Mouse (Mus musculus) forebrain, embryonic 14.5 days (tissue): Measurements from ENCODE around the gene Ovol1. TPM values are rescaled to one million over a fixed set of nuclear protein-coding genes. Genes with fewer than 3 reads are reported as not detected.

ENCODE experiments used
- ATAC-seq: fragments of 200-750 bp; cut with Nextera tagmentation; 2 replicates; pipeline ENCODE4 v1.8.0; 2017; ENCODE audit warnings: mild to moderate bottlenecking, moderate library complexity
- DNase-seq: peaks from one replicate; pipeline ENCODE4 v3.0.0-alpha.2; 2015; ENCODE audit warnings: low spot score
- H3K27ac ChIP-seq: fragments of 300-500 bp; sonication (generic); 2 replicates; pipeline ENCODE4 v1.5.1; 2014; ENCODE audit warnings: low read depth, mild to moderate bottlenecking, control low read depth, low read length, moderate library complexity
- H3K27me3 ChIP-seq: fragments of 300-500 bp; sonication (generic); replicated peaks from 2 replicates; pipeline ENCODE4 v1.6.1; 2014; ENCODE audit warnings: low read length, control low read depth, mixed read lengths; ENCODE audit not compliant: control insufficient read depth, insufficient read depth
- H3K36me3 ChIP-seq: fragments of 300-500 bp; sonication (generic); 2 replicates; pipeline ENCODE4 v1.6.1; 2014; ENCODE audit warnings: low read length, control low read depth; ENCODE audit not compliant: control insufficient read depth, insufficient read depth
- H3K4me1 ChIP-seq: fragments of 300-500 bp; sonication (generic); 2 replicates; pipeline ENCODE4 v1.6.1; 2014; ENCODE audit warnings: antibody characterized with exemption, low read length, control low read depth; ENCODE audit not compliant: control insufficient read depth, insufficient read depth
- H3K4me2 ChIP-seq: fragments of 300-500 bp; sonication (generic); 2 replicates; pipeline ENCODE4 v1.6.1; 2014; ENCODE audit warnings: mild to moderate bottlenecking, control low read depth, low read length
- H3K4me3 ChIP-seq: fragments of 300-500 bp; sonication (generic); 2 replicates; pipeline ENCODE4 v1.5.1; 2014; ENCODE audit warnings: low read depth, low read length, control low read depth
- H3K9ac ChIP-seq: fragments of 300-500 bp; sonication (generic); 2 replicates; pipeline ENCODE4 v1.6.1; 2014; ENCODE audit warnings: mild to moderate bottlenecking, low read length, control low read depth, moderate library complexity
- H3K9me3 ChIP-seq: fragments of 300-500 bp; sonication (generic); replicated peaks from 2 replicates; pipeline ENCODE4 v1.6.1; 2016; ENCODE audit warnings: low read length, control low read depth, mixed read lengths; ENCODE audit not compliant: control insufficient read depth
- WGBS: fragments of 180-500 bp; shearing (Covaris S2); extraction: QIAGEN DNeasy Blood & Tissue Kit; methylation state at CpG from one replicate; pipeline ENCODE4 v1.1.7; 2014; 5-methylcytosine and 5-hydroxymethylcytosine counted together
- polyA plus RNA-seq: library from polyadenylated mRNA; unstranded; fragments of >200 nt; fragmentation: Nextera tagmentation; extraction: Ambion mirVana; gene quantifications from 2 replicates; pipeline ENCODE4 v1.2.1, GENCODE M21; 2014

Gene Ovol1
- polyA plus RNA-seq: 0.16 TPM in 1 of 2 replicates, not detected in the other

GRCm38 (mm10) chr19:5560457-5561041, at the start of gene Ovol1:
Gene Ovol1 (minus strand): TSS chr19:5560646.
- ATAC-seq (no peak), DNase-seq (peak; percentile 20)
- WGBS: under 1% methylated on average over 51 of the region's 57 CpGs
- Histone ChIP-seq H3K9me3 (no peaks in the 10 kb centered on the region), H3K4me1 (0 out of 2 replicates have a peak, but pooled peaks cover 6% of the 10 kb centered on the region), H3K4me2 (peak within 1 kb of the TSS; percentile 48), H3K4me3 (peak within 1 kb of the TSS; percentile 27), H3K36me3 (no peaks in the 10 kb centered on the region), H3K27ac (no peak within 1 kb of the TSS), H3K9ac (peak within 1 kb of the TSS; percentile 32; the same call in 1 of the 2 replicates), H3K27me3 (peaks cover 58% of the 10 kb centered on the region)

- Histone ChIP-seq H3K27ac (peak within 1 kb of the TSS; percentile 95), H3K27me3 (no peaks in the 10 kb centered on the region), H3K9ac (peak within 1 kb of the TSS; percentile 65), H3K4me3 (peak within 1 kb of the TSS; percentile 47), H3K9me3 (no peaks in the 10 kb centered on the region), H3K4me2 (peak within 1 kb of the TSS; percentile 68), H3K4me1 (peaks cover 9% of the 10 kb centered on the region), H3K36me3 (peaks cover 40% of the 10 kb centered on the region)
- ATAC-seq (peak; percentile 95), DNase-seq (peak; percentile 95)
- WGBS: 2% methylated on average over 55 of the region's 55 CpGs
These were observed 49.3 kb upstream of the Ovol1 start, which contains the start of gene Kat5 for GRCm38 (mm10) chr19:5609547-5610404. Gene Kat5 (minus strand): TSS chr19:5610237.

GRCm38 (mm10) chr19:5609171-5609546, 48.7 kb upstream of the Ovol1 start:
- Histone ChIP-seq H3K27me3 (no peaks in the 10 kb centered on the region), H3K4me1 (peaks cover 9% of the 10 kb centered on the region), H3K4me3 (peak overlapping the region; percentile 47), H3K4me2 (peak overlapping the region; percentile 68), H3K9ac (peak overlapping the region; percentile 65), H3K36me3 (peaks cover 46% of the 10 kb centered on the region), H3K9me3 (no peaks in the 10 kb centered on the region), H3K27ac (peak overlapping the region; percentile 95; the same call in 1 of the 2 replicates)
- 61% methylated on average over 10 of the region's 10 CpGs for WGBS
- ATAC-seq (no peak), DNase-seq (no peak)

- 97% methylated on average over 13 of the region's 13 CpGs for WGBS
- Histone ChIP-seq H3K27me3 (no peaks in the 10 kb centered on the region), H3K9ac (peak overlapping the region; percentile 65; the same call in 1 of the 2 replicates), H3K27ac (no peak overlapping the region), H3K4me2 (peak overlapping the region; percentile 68), H3K4me3 (peak overlapping the region; percentile 47; the same call in 1 of the 2 replicates), H3K36me3 (peaks cover 51% of the 10 kb centered on the region), H3K4me1 (peaks cover 9% of the 10 kb centered on the region), H3K9me3 (no peaks in the 10 kb centered on the region)
- no peak for DNase-seq
- no peak for ATAC-seq
These were observed 48.3 kb upstream of the Ovol1 start for GRCm38 (mm10) chr19:5608707-5609106.

GRCm38 (mm10) chr19:5607705-5608410, 47.4 kb upstream of the Ovol1 start:
- Histone ChIP-seq H3K9ac (no peak overlapping the region), H3K4me3 (no peak overlapping the region), H3K27me3 (no peaks in the 10 kb centered on the region), H3K4me1 (peaks cover 14% of the 10 kb centered on the region), H3K4me2 (no peak overlapping the region), H3K27ac (no peak overlapping the region), H3K36me3 (peaks cover 59% of the 10 kb centered on the region), H3K9me3 (no peaks in the 10 kb centered on the region)
- 94% methylated on average over 26 of the region's 26 CpGs for WGBS
- ATAC-seq (no peak), DNase-seq (no peak)

GRCm38 (mm10) chr19:5606196-5606595, 45.8 kb upstream of the Ovol1 start:
- H3K4me1 ChIP-seq: peaks cover 20% of the 10 kb centered on the region
- H3K9ac ChIP-seq: no peak overlapping the region
- WGBS: 87% methylated on average over 8 of the region's 8 CpGs
- DNase-seq (no peak), ATAC-seq (no peak)
- no peak overlapping the region for H3K4me3 ChIP-seq
- H3K27ac ChIP-seq: no peak overlapping the region
- H3K4me2 ChIP-seq: no peak overlapping the region
- H3K9me3 ChIP-seq: no peaks in the 10 kb centered on the region
- no peaks in the 10 kb centered on the region for H3K27me3 ChIP-seq
- peaks cover 62% of the 10 kb centered on the region for H3K36me3 ChIP-seq

- 93% methylated on average over 7 of the region's 7 CpGs for WGBS
- H3K4me3 ChIP-seq: no peak overlapping the region
- H3K27ac ChIP-seq: no peak overlapping the region
- H3K4me1 ChIP-seq: peaks cover 15% of the 10 kb centered on the region
- H3K4me2 ChIP-seq: no peak overlapping the region
- DNase-seq: no peak
- no peaks in the 10 kb centered on the region for H3K27me3 ChIP-seq
- H3K9ac ChIP-seq: no peak overlapping the region
- no peaks in the 10 kb centered on the region for H3K9me3 ChIP-seq
- ATAC-seq: no peak
- H3K36me3 ChIP-seq: peaks cover 62% of the 10 kb centered on the region
These were observed 44.7 kb upstream of the Ovol1 start for GRCm38 (mm10) chr19:5605126-5605525.

GRCm38 (mm10) chr19:5603664-5604063, 43.2 kb upstream of the Ovol1 start:
- DNase-seq (no peak), ATAC-seq (no peak)
- Histone ChIP-seq H3K4me3 (no peak overlapping the region), H3K27ac (no peak overlapping the region), H3K9me3 (no peaks in the 10 kb centered on the region), H3K9ac (no peak overlapping the region), H3K36me3 (peaks cover 61% of the 10 kb centered on the region), H3K4me2 (no peak overlapping the region), H3K4me1 (peaks cover 11% of the 10 kb centered on the region), H3K27me3 (no peaks in the 10 kb centered on the region)
- WGBS: 90% methylated on average over 7 of the region's 7 CpGs
